Mouse (Mus musculus): ENCODE data around the gene Serpinb6a. TPM values are rescaled to one million over a fixed set of nuclear protein-coding genes. Genes with fewer than 3 reads are reported as not detected.

Serpinb6a gene
- total RNA-seq, 2 experiments from 2014 or later: 97.9 to 100 TPM

GRCm38 (mm10) chr13:33934743-33935142 lies 67.9 kb downstream of the Serpinb6a start:
- intact Hi-C loops (cut with DNase I): no loop called here
- no peak for DNase-seq

- peak; percentile 55 to 73 for DNase-seq
- intact Hi-C loops (cut with DNase I): no loop called here
Measured at GRCm38 (mm10) chr13:33930912-33931311, 71.7 kb downstream of the Serpinb6a start.

- intact Hi-C loops (cut with DNase I): no loop called here
Measured at GRCm38 (mm10) chr13:33930281-33930680, 72.3 kb downstream of the Serpinb6a start.

GRCm38 (mm10) chr13:33921699-33922098 lies 80.9 kb downstream of the Serpinb6a start:
- DNase-seq: no peak
- intact Hi-C loops (cut with DNase I): no loop called here

More at GRCm38 (mm10) chr13:33930281-33930680, 72.3 kb downstream of the Serpinb6a start:
- no peak for DNase-seq

- DNase-seq: no peak
- intact Hi-C loops (cut with DNase I): no loop called here
Measured at GRCm38 (mm10) chr13:33921041-33921440, 81.6 kb downstream of the Serpinb6a start.

DNA sequence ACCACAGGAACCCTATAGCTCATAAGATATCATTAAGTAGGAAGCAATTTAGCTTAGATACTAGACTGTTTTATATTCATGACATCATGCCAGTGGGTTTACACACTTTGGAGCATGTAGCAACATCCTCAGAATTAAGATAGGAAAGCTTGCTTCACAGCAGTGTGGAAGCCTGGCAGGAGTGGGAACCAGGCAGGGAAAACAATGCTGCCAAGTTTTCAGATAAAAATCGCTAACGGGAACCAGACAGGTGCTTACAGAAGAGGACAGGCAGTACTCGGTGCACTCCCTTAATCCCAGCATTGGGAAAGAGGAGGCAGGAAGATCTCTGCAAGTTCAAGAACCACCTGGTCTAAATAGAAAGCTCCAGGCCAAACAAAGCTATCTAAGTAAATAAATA lies 95.8 kb downstream of the Serpinb6a start:
- DNase-seq: no peak
- intact Hi-C loops (cut with DNase I): no loop called here

GRCm38 (mm10) chr13:33905176-33905954 lies 97.2 kb downstream of the Serpinb6a start, which contains the start of gene Serpinb6c:
TSS of gene Serpinb6c (minus strand) at chr13:33905708.
- intact Hi-C loops (cut with DNase I): no loop called here
- no peak for DNase-seq

GRCm38 (mm10) chr13:33903290-33903689 lies 99.3 kb downstream of the Serpinb6a start:
- intact Hi-C loops (cut with DNase I): no loop called here

DNA sequence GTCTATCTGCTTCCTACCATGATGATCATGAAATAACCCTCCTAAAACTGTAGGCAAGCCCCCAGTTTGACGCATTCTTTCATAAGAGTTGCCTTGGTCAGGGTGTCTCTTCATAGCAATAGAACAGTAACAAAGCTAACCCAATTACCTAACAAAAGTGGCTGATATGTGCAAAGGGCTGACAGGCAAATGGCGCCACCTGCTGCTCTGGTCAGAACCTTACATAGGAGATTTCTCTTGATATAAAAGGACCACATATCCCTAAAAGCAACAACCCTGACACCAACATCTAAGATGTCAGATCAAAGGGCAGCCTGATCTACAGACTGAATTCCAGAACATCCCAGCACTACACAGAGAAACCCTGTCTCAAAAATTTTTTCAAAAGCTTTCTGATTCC lies 108.4 kb downstream of the Serpinb6a start:
- peak; percentile 20 to 29 for DNase-seq

More at GRCm38 (mm10) chr13:33903290-33903689, 99.3 kb downstream of the Serpinb6a start:
- DNase-seq: no peak

More for the DNA sequence above, 108.4 kb downstream of the Serpinb6a start:
- intact Hi-C loops (cut with DNase I): no loop called here

Other genes with a start within 250 kb of the Serpinb6a start
- gene Serpinb6e, start 159.4 kb downstream of the Serpinb6a start, total RNA-seq (2021): not detected
- under 1 TPM in 1 of 2 experiments, not detected in 1; 0.22 TPM for gene Serpinb6c, start 97.1 kb downstream of the Serpinb6a start, total RNA-seq (2021)
- 10 to 100 TPM; 27.4 to 27.7 TPM for gene Nqo2, start 38.1 kb downstream of the Serpinb6a start, total RNA-seq (2021)
- gene Ripk1, start 431 bp downstream of the Serpinb6a start, total RNA-seq (2021): 10 to 100 TPM; 10.8 to 11.9 TPM
- gene Bphl, start 34.8 kb upstream of the Serpinb6a start, total RNA-seq (2021): 10 to 100 TPM; 34.0 to 34.7 TPM
- gene Tubb2a, start 75.2 kb upstream of the Serpinb6a start, total RNA-seq (2021): 10 to 100 TPM; 53.6 to 68.2 TPM
- 1 to 10 TPM; 5.2 to 8.8 TPM for gene Tubb2b, start 127.7 kb upstream of the Serpinb6a start, total RNA-seq (2021)
- gene Psmg4, start 160.2 kb upstream of the Serpinb6a start, total RNA-seq (2021): 10 to 100 TPM; 25.2 to 37.8 TPM